Mouse (Mus musculus) liver, embryonic 15.5 days (tissue): ENCODE data around the gene Foxk1. TPM values are rescaled to one million over a fixed set of nuclear protein-coding genes. Genes with fewer than 3 reads are reported as not detected.

ENCODE experiments used
- ATAC-seq: fragments of 200-750 bp; cut with Nextera tagmentation; 2 replicates; pipeline ENCODE4 v1.8.0; 2017; ENCODE audit warnings: moderate number of reproducible peaks, mild to moderate bottlenecking, moderate library complexity; ENCODE audit not compliant: insufficient read depth
- H3K27ac ChIP-seq: fragments of 300-500 bp; sonication (generic); replicated peaks from 2 replicates; pipeline ENCODE4 v1.5.1; 2015; ENCODE audit warnings: mild to moderate bottlenecking, inconsistent platforms
- H3K27me3 ChIP-seq: fragments of 300-500 bp; sonication (generic); 2 replicates; pipeline ENCODE4 v1.6.1; 2015; ENCODE audit warnings: mild to moderate bottlenecking, inconsistent platforms
- H3K36me3 ChIP-seq: fragments of 300-500 bp; sonication (generic); replicated peaks from 2 replicates; pipeline ENCODE4 v1.6.1; 2015; ENCODE audit warnings: moderate library complexity, mild to moderate bottlenecking, inconsistent platforms
- H3K4me1 ChIP-seq: fragments of 300-500 bp; sonication (generic); replicated peaks from 2 replicates; pipeline ENCODE4 v1.6.1; 2015; ENCODE audit warnings: inconsistent platforms
- H3K4me2 ChIP-seq: fragments of 300-500 bp; sonication (generic); 2 replicates; pipeline ENCODE4 v1.6.1; 2015; ENCODE audit warnings: moderate library complexity, mild to moderate bottlenecking, inconsistent platforms
- H3K4me3 ChIP-seq: fragments of 300-500 bp; sonication (generic); replicated peaks from 2 replicates; pipeline ENCODE4 v1.5.1; 2015; ENCODE audit warnings: mild to moderate bottlenecking, inconsistent platforms
- H3K9ac ChIP-seq: fragments of 300-500 bp; sonication (generic); 2 replicates; pipeline ENCODE4 v1.6.1; 2015; ENCODE audit warnings: moderate library complexity, mild to moderate bottlenecking, inconsistent platforms
- H3K9me3 ChIP-seq: fragments of 300-500 bp; sonication (generic); replicated peaks from 2 replicates; pipeline ENCODE4 v1.6.1; 2016; ENCODE audit warnings: inconsistent platforms
- WGBS: fragments of 180-500 bp; shearing (Covaris S2); methylation state at CpG from one replicate; pipeline ENCODE4 v1.1.7; 2015; ENCODE audit warnings: mixed read lengths; ENCODE audit not compliant: insufficient replicate concordance; 5-methylcytosine and 5-hydroxymethylcytosine counted together
- polyA plus RNA-seq: library from polyadenylated mRNA; unstranded; fragments of >200 nt; fragmentation: Nextera tagmentation; extraction: Ambion mirVana; gene quantifications from 2 replicates; pipeline ENCODE4 v1.2.1, GENCODE M21; 2015

The Foxk1 gene
- 2.0 and 2.1 TPM in 2 replicates for polyA plus RNA-seq

- Histone ChIP-seq H3K4me1 (peaks cover 55% of the 10 kb centered on the region), H3K4me2 (peak within 1 kb of the TSS; percentile 95), H3K36me3 (0 out of 2 replicates have a peak, but pooled peaks cover 5% of the 10 kb centered on the region), H3K9ac (peak within 1 kb of the TSS; percentile 94), H3K4me3 (peak within 1 kb of the TSS; percentile 93), H3K27me3 (no peaks in the 10 kb centered on the region), H3K27ac (peak within 1 kb of the TSS; percentile 84), H3K9me3 (no peaks in the 10 kb centered on the region)
- under 1% methylated on average over 60 of the region's 60 CpGs for WGBS
- peak; percentile 85 for ATAC-seq
Observed at GRCm38 (mm10) chr5:142400981-142401640, at the start of gene Foxk1. Gene Foxk1, plus strand, starts transcription at chr5:142401497.

- ATAC-seq: no peak
- no peak overlapping the region for H3K9ac ChIP-seq
- no peaks in the 10 kb centered on the region for H3K9me3 ChIP-seq
- no peak overlapping the region for H3K27ac ChIP-seq
- H3K4me2 ChIP-seq: no peak overlapping the region
- H3K36me3 ChIP-seq: no peaks in the 10 kb centered on the region
- no peak overlapping the region for H3K4me3 ChIP-seq
- no peaks in the 10 kb centered on the region for H3K27me3 ChIP-seq
- no peaks in the 10 kb centered on the region for H3K4me1 ChIP-seq
- WGBS: 57% methylated on average over 5 of the region's 5 CpGs
Observed at GRCm38 (mm10) chr5:142352336-142352892, 48.9 kb upstream of the Foxk1 start.

- H3K36me3 ChIP-seq: no peaks in the 10 kb centered on the region
- no peak overlapping the region for H3K27ac ChIP-seq
- 61% methylated on average over 3 of the region's 3 CpGs for WGBS
- H3K4me2 ChIP-seq: no peak overlapping the region
- no peak for ATAC-seq
- no peaks in the 10 kb centered on the region for H3K27me3 ChIP-seq
- H3K4me3 ChIP-seq: no peak overlapping the region
- H3K9me3 ChIP-seq: no peaks in the 10 kb centered on the region
- H3K4me1 ChIP-seq: no peaks in the 10 kb centered on the region
- no peak overlapping the region for H3K9ac ChIP-seq
Observed at GRCm38 (mm10) chr5:142355144-142355543, 46.2 kb upstream of the Foxk1 start.

- H3K4me2 ChIP-seq: no peak overlapping the region
- 48% methylated on average over 5 of the region's 5 CpGs for WGBS
- H3K9ac ChIP-seq: no peak overlapping the region
- H3K4me3 ChIP-seq: no peak overlapping the region
- ATAC-seq: no peak
- no peaks in the 10 kb centered on the region for H3K9me3 ChIP-seq
- H3K27ac ChIP-seq: no peak overlapping the region
- no peaks in the 10 kb centered on the region for H3K36me3 ChIP-seq
- peaks cover under 1% of the 10 kb centered on the region; the same call in 1 of the 2 replicates for H3K4me1 ChIP-seq
- H3K27me3 ChIP-seq: no peaks in the 10 kb centered on the region
Observed at GRCm38 (mm10) chr5:142361166-142361565, 40.1 kb upstream of the Foxk1 start.

- 56% methylated on average over 3 of the region's 3 CpGs for WGBS
- no peaks in the 10 kb centered on the region for H3K27me3 ChIP-seq
- H3K9ac ChIP-seq: no peak overlapping the region
- no peaks in the 10 kb centered on the region for H3K9me3 ChIP-seq
- ATAC-seq: no peak
- H3K4me2 ChIP-seq: no peak overlapping the region
- H3K4me1 ChIP-seq: peaks cover 12% of the 10 kb centered on the region
- no peak overlapping the region for H3K4me3 ChIP-seq
- H3K27ac ChIP-seq: no peak overlapping the region
- no peaks in the 10 kb centered on the region for H3K36me3 ChIP-seq
Observed at GRCm38 (mm10) chr5:142362894-142363293, 38.4 kb upstream of the Foxk1 start.

- no peak for ATAC-seq
- no peak overlapping the region for H3K4me2 ChIP-seq
- H3K4me3 ChIP-seq: no peak overlapping the region
- no peak overlapping the region for H3K27ac ChIP-seq
- no peaks in the 10 kb centered on the region for H3K27me3 ChIP-seq
- no peak overlapping the region for H3K9ac ChIP-seq
- 60% methylated on average over 5 of the region's 5 CpGs for WGBS
- H3K4me1 ChIP-seq: peaks cover 22% of the 10 kb centered on the region
- H3K36me3 ChIP-seq: no peaks in the 10 kb centered on the region
- no peaks in the 10 kb centered on the region for H3K9me3 ChIP-seq
Observed at GRCm38 (mm10) chr5:142364095-142364494, 37.2 kb upstream of the Foxk1 start.

- peak; percentile 93 for ATAC-seq
Observed at GRCm38 (mm10) chr5:142367085-142368081, 33.9 kb upstream of the Foxk1 start.

GRCm38 (mm10) chr5:142368122-142368521 lies 33.2 kb upstream of the Foxk1 start:
- Histone ChIP-seq H3K4me3 (peak overlapping the region; percentile 73), H3K4me2 (peak overlapping the region; percentile 90), H3K27me3 (no peaks in the 10 kb centered on the region), H3K4me1 (peaks cover 29% of the 10 kb centered on the region), H3K27ac (peak overlapping the region; percentile 63), H3K9me3 (no peaks in the 10 kb centered on the region), H3K36me3 (no peaks in the 10 kb centered on the region), H3K9ac (peak overlapping the region; percentile 68)
- ATAC-seq: no peak
- 32% methylated on average over 5 of the region's 5 CpGs for WGBS

More at GRCm38 (mm10) chr5:142367085-142368081, 33.9 kb upstream of the Foxk1 start:
- peak overlapping the region; percentile 63 for H3K27ac ChIP-seq
- peak overlapping the region; percentile 90 for H3K4me2 ChIP-seq
- no peaks in the 10 kb centered on the region for H3K9me3 ChIP-seq
- H3K36me3 ChIP-seq: no peaks in the 10 kb centered on the region
- H3K4me3 ChIP-seq: peak overlapping the region; percentile 73
- H3K9ac ChIP-seq: peak overlapping the region; percentile 68
- H3K4me1 ChIP-seq: peaks cover 29% of the 10 kb centered on the region
- under 1% methylated on average over 83 of the region's 83 CpGs for WGBS
- no peaks in the 10 kb centered on the region for H3K27me3 ChIP-seq

- H3K36me3 ChIP-seq: no peaks in the 10 kb centered on the region
- H3K4me2 ChIP-seq: no peak overlapping the region
- no peak for ATAC-seq
- H3K9me3 ChIP-seq: no peaks in the 10 kb centered on the region
- 79% methylated on average over 4 of the region's 4 CpGs for WGBS
- no peak overlapping the region for H3K27ac ChIP-seq
- no peak overlapping the region for H3K9ac ChIP-seq
- no peak overlapping the region for H3K4me3 ChIP-seq
- H3K27me3 ChIP-seq: no peaks in the 10 kb centered on the region
- H3K4me1 ChIP-seq: peaks cover 29% of the 10 kb centered on the region
Observed at GRCm38 (mm10) chr5:142370406-142371171, 30.7 kb upstream of the Foxk1 start.
